Mouse (Mus musculus): ENCODE data around the gene Arhgap15.

- TF ChIP-seq CTCF (IDR thresholded peaks at IDR 0.05; ENCODE audit: borderline replicate concordance, insufficient read depth, low read length) = no peak
- no peak for TF ChIP-seq POLR2A (IDR thresholded peaks at IDR 0.05; ENCODE audit: low read depth, low read length)
These were observed 604.3 kb downstream of the Arhgap15 start for GRCm38 (mm10) chr2:44352885-44353284.

Data from embryonic fibroblast, embryonic 13.5 days (primary cell).